Mouse (Mus musculus) MEL (cell line): ENCODE results near the gene Lrpap1. TPM values are rescaled to one million over a fixed set of nuclear protein-coding genes. Genes with fewer than 3 reads are reported as not detected.

Experiments
- DNase-seq: peaks from one replicate; pipeline ENCODE4 v3.0.0; 2011; ENCODE audit warnings: low read depth, low spot score
- H3K27ac ChIP-seq: 2 replicates; pipeline ENCODE4 v1.5.1; 2012; ENCODE audit warnings: low read depth, mild to moderate bottlenecking, control low read depth, low read length, moderate library complexity; ENCODE audit not compliant: control insufficient read depth
- H3K27me3 ChIP-seq, 2 experiments: fragments of 150-350 bp in 1 of 2; sonication (generic) in 1 of 2; 2 replicates each; pipeline ENCODE4 v1.6.1; 2012; ENCODE audit warnings: low read length in 2 of 2, mild to moderate bottlenecking in 2 of 2, improper control_type of control experiment in 1 of 2, moderate library complexity in 1 of 2; ENCODE audit not compliant: insufficient read depth in 2 of 2, control insufficient read depth in 1 of 2
- H3K36me3 ChIP-seq, 2 experiments: 2 replicates each; pipeline ENCODE4 v1.6.1; 2012 to 2014; ENCODE audit warnings: low read length in 2 of 2, improper control_type of control experiment in 1 of 2, inconsistent platforms in 1 of 2, mild to moderate bottlenecking in 1 of 2; ENCODE audit not compliant: insufficient read depth in 2 of 2, control insufficient read depth in 1 of 2
- H3K4me1 ChIP-seq, 2 experiments: fragments of 150-350 bp in 1 of 2; sonication (generic) in 1 of 2; 2 replicates each; pipeline ENCODE4 v1.6.1; 2012; ENCODE audit warnings: low read length in 2 of 2, improper control_type of control experiment in 1 of 2, mild to moderate bottlenecking in 1 of 2; ENCODE audit not compliant: insufficient read depth in 2 of 2, control insufficient read depth in 1 of 2
- H3K4me3 ChIP-seq, 2 experiments: fragments of 150-350 bp in 1 of 2; sonication (generic) in 1 of 2; 2 replicates each; pipeline ENCODE4 v1.5.1; 2012; ENCODE audit warnings: low read depth in 2 of 2, low read length in 2 of 2, mild to moderate bottlenecking in 2 of 2, moderate library complexity in 2 of 2, control low read depth in 1 of 2, improper control_type of control experiment in 1 of 2; ENCODE audit not compliant: control insufficient read depth in 1 of 2, insufficient read depth in 1 of 2
- H3K79me2 ChIP-seq: 2 replicates; pipeline ENCODE4 v1.6.1; 2012; ENCODE audit warnings: mild to moderate bottlenecking, low read length, moderate library complexity; ENCODE audit not compliant: control insufficient read depth, poor library complexity, insufficient read depth
- H3K9ac ChIP-seq: 2 replicates; pipeline ENCODE4 v1.6.1; 2012; ENCODE audit warnings: low read depth, mild to moderate bottlenecking, control low read depth, low read length, moderate library complexity; ENCODE audit not compliant: control insufficient read depth, poor library complexity, severe bottlenecking
- H3K9me3 ChIP-seq: fragments of 150-350 bp; sonication (generic); replicated peaks from 2 replicates; pipeline ENCODE4 v1.6.1; 2012; ENCODE audit warnings: mild to moderate bottlenecking, low read length, improper control_type of control experiment, moderate library complexity; ENCODE audit not compliant: insufficient read depth
- BHLHE40 ChIP-seq: IDR thresholded peaks from 2 replicates; pipeline ENCODE4 v1.6.1; 2012; ENCODE audit warnings: low read depth, mild to moderate bottlenecking, inconsistent platforms, low read length, improper control_type of control experiment, borderline replicate concordance
- CHD1 ChIP-seq: IDR thresholded peaks from 2 replicates; pipeline ENCODE4 v1.6.1; 2012; ENCODE audit warnings: low read depth, mild to moderate bottlenecking, inconsistent platforms, low read length, improper control_type of control experiment
- CHD2 ChIP-seq: IDR thresholded peaks from 2 replicates; pipeline ENCODE4 v1.6.1; 2011; ENCODE audit warnings: low read length, improper control_type of control experiment
- CTCF ChIP-seq, 3 experiments: IDR thresholded peaks in 2 of 3; conservative IDR thresholded peaks in 1 of 3; 2 replicates each; pipeline ENCODE4 v1.5.1; 2011 to 2012; ENCODE audit warnings: low read length in 3 of 3, low read depth in 2 of 3, mild to moderate bottlenecking in 2 of 3, improper control_type of control experiment in 1 of 3, inconsistent platforms in 1 of 3, mixed read lengths in 1 of 3, moderate library complexity in 1 of 3; ENCODE audit not compliant: control insufficient read depth in 1 of 3, insufficient read depth in 1 of 3, poor library complexity in 1 of 3, severe bottlenecking in 1 of 3
- ELF1 ChIP-seq: IDR thresholded peaks from 2 replicates; pipeline ENCODE4 v1.6.1; 2014; ENCODE audit warnings: low read depth, mild to moderate bottlenecking, inconsistent platforms, low read length, improper control_type of control experiment, moderate library complexity
- EP300 ChIP-seq, 2 experiments: IDR thresholded peaks; 2 replicates each; pipeline ENCODE4 v1.6.1; 2011; ENCODE audit warnings: improper control_type of control experiment in 2 of 2, low read length in 2 of 2, low read depth in 1 of 2, mild to moderate bottlenecking in 1 of 2
- ETS1 ChIP-seq: IDR thresholded peaks from 2 replicates; pipeline ENCODE4 v1.6.1; 2012; ENCODE audit warnings: low read depth, mild to moderate bottlenecking, inconsistent platforms, low read length, improper control_type of control experiment, moderate library complexity
- JUND ChIP-seq: IDR thresholded peaks from 2 replicates; pipeline ENCODE4 v1.6.1; 2011; ENCODE audit warnings: low read depth, mild to moderate bottlenecking, improper control_type of control experiment, low read length
- KAT2A ChIP-seq: conservative IDR thresholded peaks from 2 replicates; pipeline ENCODE4 v1.6.1; 2012; ENCODE audit warnings: low read depth, low read length, improper control_type of control experiment, inconsistent platforms
- MAFK ChIP-seq: IDR thresholded peaks from 2 replicates; pipeline ENCODE4 v1.6.1; 2011; ENCODE audit warnings: low read depth, mild to moderate bottlenecking, low read length, improper control_type of control experiment, borderline replicate concordance
- MAZ ChIP-seq: IDR thresholded peaks from 2 replicates; pipeline ENCODE4 v1.6.1; 2012; ENCODE audit warnings: low read depth, mild to moderate bottlenecking, inconsistent platforms, low read length, improper control_type of control experiment
- MEF2A ChIP-seq: IDR thresholded peaks from 2 replicates; pipeline ENCODE4 v1.6.1; 2014; ENCODE audit warnings: low read depth, mild to moderate bottlenecking, inconsistent platforms, low read length, improper control_type of control experiment; ENCODE audit not compliant: poor library complexity, insufficient replicate concordance, severe bottlenecking; ENCODE audit errors: extremely low read depth
- MXI1 ChIP-seq: IDR thresholded peaks from 2 replicates; pipeline ENCODE4 v1.6.1; 2011; ENCODE audit warnings: mild to moderate bottlenecking, low read depth, low read length, improper control_type of control experiment
- MYC ChIP-seq: IDR thresholded peaks from 2 replicates; pipeline ENCODE4 v1.6.1; 2011; ENCODE audit warnings: low read depth, mild to moderate bottlenecking, low read length, improper control_type of control experiment, moderate library complexity
- NELFE ChIP-seq: IDR thresholded peaks from 2 replicates; pipeline ENCODE4 v1.6.1; 2011; ENCODE audit warnings: low read depth, low read length, improper control_type of control experiment
- NRF1 ChIP-seq: IDR thresholded peaks from 2 replicates; pipeline ENCODE4 v1.6.1; 2014; ENCODE audit warnings: low read depth, mild to moderate bottlenecking, inconsistent platforms, low read length, improper control_type of control experiment, moderate library complexity; ENCODE audit not compliant: poor library complexity, insufficient read depth, severe bottlenecking
- POLR2A ChIP-seq, 2 experiments: IDR thresholded peaks; 2 replicates each; pipeline ENCODE4 v1.6.1; 2011 to 2012; ENCODE audit warnings: low read length in 2 of 2, mild to moderate bottlenecking in 2 of 2, control low read depth in 1 of 2, improper control_type of control experiment in 1 of 2, low read depth in 1 of 2, moderate library complexity in 1 of 2; ENCODE audit not compliant: control insufficient read depth in 1 of 2, insufficient read depth in 1 of 2, poor library complexity in 1 of 2
- SIN3A ChIP-seq: IDR thresholded peaks from 2 replicates; pipeline ENCODE4 v1.6.1; 2012; ENCODE audit warnings: low read length, improper control_type of control experiment, inconsistent platforms
- TAL1 ChIP-seq: IDR thresholded peaks from 2 replicates; pipeline ENCODE4 v1.6.1; 2012; ENCODE audit warnings: mild to moderate bottlenecking, inconsistent platforms, low read length, moderate library complexity, mixed read lengths
- TBP ChIP-seq: IDR thresholded peaks from 2 replicates; pipeline ENCODE4 v1.8.0; 2011; ENCODE audit warnings: low read depth, low read length, improper control_type of control experiment
- TCF12 ChIP-seq: IDR thresholded peaks from 2 replicates; pipeline ENCODE4 v1.6.1; 2014; ENCODE audit warnings: low read depth, mild to moderate bottlenecking, inconsistent platforms, low read length, improper control_type of control experiment, moderate library complexity
- UBTF ChIP-seq: IDR thresholded peaks from 2 replicates; pipeline ENCODE4 v1.6.1; 2012; ENCODE audit warnings: low read depth, mild to moderate bottlenecking, inconsistent platforms, low read length, improper control_type of control experiment, moderate library complexity, borderline replicate concordance; ENCODE audit not compliant: insufficient read depth
- USF1 ChIP-seq: IDR thresholded peaks from 2 replicates; pipeline ENCODE4 v1.6.1; 2014; ENCODE audit warnings: low read depth, mild to moderate bottlenecking, inconsistent platforms, low read length, improper control_type of control experiment, moderate library complexity
- USF2 ChIP-seq, 2 experiments: IDR thresholded peaks; 2 replicates each; pipeline ENCODE4 v1.6.1; 2011 to 2012; ENCODE audit warnings: improper control_type of control experiment in 2 of 2, low read length in 2 of 2, borderline replicate concordance in 1 of 2, inconsistent platforms in 1 of 2, low read depth in 1 of 2, mild to moderate bottlenecking in 1 of 2; ENCODE audit not compliant: insufficient read depth in 1 of 2
- ZC3H11A ChIP-seq: IDR thresholded peaks from 2 replicates; pipeline ENCODE4 v1.6.1; 2012; ENCODE audit warnings: low read depth, mild to moderate bottlenecking, inconsistent platforms, low read length, improper control_type of control experiment
- polyA plus RNA-seq, 2 experiments: library from polyadenylated mRNA; stranded (reverse) in 1 of 2; unstranded in 1 of 2; fragments of >175 nt in 1 of 2; fragments of >200 nt in 1 of 2; gene quantifications; 2 replicates each; pipeline versions ENCODE4 v1.2.1 to v1.2.4; 2012; ENCODE audit warnings: low replicate concordance in 2 of 2, low read depth in 1 of 2; ENCODE audit not compliant: insufficient read length in 2 of 2, insufficient read depth in 1 of 2, missing spikeins in 1 of 2
- total RNA-seq: library from RNA; depleted of rRNA; stranded (reverse); fragments of 300-350 nt; gene quantifications from 2 replicates; pipeline ENCODE4 v1.2.3, GENCODE M21; 2012

Gene Lrpap1
- total and polyA plus RNA-seq, 3 experiments = 45.0 to 74.7 TPM; not detected in 1

DNA sequence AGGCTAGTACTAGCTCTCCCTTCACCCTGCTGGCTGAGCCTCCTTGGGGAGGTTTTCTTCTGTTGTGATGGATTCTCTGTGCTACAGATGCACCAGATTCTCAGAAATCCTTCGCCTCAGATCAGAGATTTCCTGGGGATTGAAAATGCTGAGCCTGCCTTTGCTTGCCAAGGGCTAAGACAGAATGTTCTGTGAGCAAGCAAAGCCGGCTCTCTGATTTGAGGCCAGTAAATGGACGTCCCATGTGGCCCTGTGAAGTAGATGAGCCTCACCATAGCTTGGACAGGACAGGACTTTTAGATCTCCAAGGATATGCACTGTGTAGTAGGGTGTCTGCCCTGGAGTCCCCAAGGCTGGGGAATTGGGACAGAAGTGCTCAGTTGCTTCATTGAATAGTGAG lies 20.7 kb downstream of the Lrpap1 start:
- Histone ChIP-seq H3K9ac (no peak overlapping the region), H3K4me1 (no peaks in the 10 kb centered on the region), H3K27ac (no peak overlapping the region), H3K79me2 (no peaks in the 10 kb centered on the region), H3K4me3 (no peak overlapping the region), H3K27me3 (peaks cover 6 to 14% of the 10 kb centered on the region in 2 experiments; a peak in 3 of 4 replicates), H3K9me3 (no peaks in the 10 kb centered on the region), H3K36me3 (no peaks in the 10 kb centered on the region)
- no peak for DNase-seq
- TF ChIP-seq CTCF (IDR thresholded peaks at IDR 0.05 in 2 of 3, conservative IDR thresholded peaks at IDR 0.05 in 1 of 3; ENCODE audit: control insufficient read depth in 1 of 3, insufficient read depth in 1 of 3, low read depth in 2 of 3, low read length in 3 of 3, poor library complexity in 1 of 3, severe bottlenecking in 1 of 3) (no peak), USF2 (IDR thresholded peaks at IDR 0.05; ENCODE audit: borderline replicate concordance in 1 of 2, insufficient read depth in 1 of 2, low read depth in 1 of 2, low read length in 2 of 2) (no peak), MXI1 (no peak), NELFE (no peak), EP300 (IDR thresholded peaks at IDR 0.05; ENCODE audit: low read depth in 1 of 2, low read length in 2 of 2) (no peak), NRF1 (no peak), MAZ (no peak), UBTF (no peak), USF1 (no peak), TCF12 (no peak), POLR2A (IDR thresholded peaks at IDR 0.05; ENCODE audit: control insufficient read depth in 1 of 2, insufficient read depth in 1 of 2, low read depth in 1 of 2, low read length in 2 of 2, poor library complexity in 1 of 2) (no peak), ELF1 (no peak)

- H3K4me3 ChIP-seq = no peak overlapping the region
- H3K9ac ChIP-seq = no peak overlapping the region
- no peaks in the 10 kb centered on the region for H3K4me1 ChIP-seq
- peaks cover 0 to 4% of the 10 kb centered on the region in 2 experiments; a peak in 2 of 4 replicates for H3K27me3 ChIP-seq
- no peak for TF ChIP-seq TBP
- no peak for TF ChIP-seq BHLHE40
- no peak for TF ChIP-seq TCF12
- TF ChIP-seq UBTF = no peak
- TF ChIP-seq, all 39 proteins: peak for 0
- no peaks in the 10 kb centered on the region for H3K79me2 ChIP-seq
- H3K9me3 ChIP-seq = no peaks in the 10 kb centered on the region
- DNase-seq = no peak
- no peaks in the 10 kb centered on the region for H3K36me3 ChIP-seq
- no peak overlapping the region for H3K27ac ChIP-seq
Observed at GRCm38 (mm10) chr5:35079101-35079500, 26.5 kb downstream of the Lrpap1 start.

GRCm38 (mm10) chr5:35076369-35076768 lies 29.2 kb downstream of the Lrpap1 start:
- Histone ChIP-seq H3K79me2 (no peaks in the 10 kb centered on the region), H3K4me1 (no peaks in the 10 kb centered on the region), H3K9ac (no peak overlapping the region), H3K27me3 (no peaks in the 10 kb centered on the region; a peak in 1 of 4 replicates), H3K9me3 (no peaks in the 10 kb centered on the region), H3K27ac (no peak overlapping the region), H3K36me3 (no peaks in the 10 kb centered on the region), H3K4me3 (no peak overlapping the region)
- no peak for DNase-seq
- TF ChIP-seq ETS1 (no peak), CHD1 (no peak), CHD2 (no peak), JUND (no peak), MAFK (no peak), MEF2A (no peak), NELFE (no peak), USF1 (no peak), SIN3A (no peak), MYC (no peak), KAT2A (no peak), ELF1 (no peak), CTCF (IDR thresholded peaks at IDR 0.05 in 2 of 3, conservative IDR thresholded peaks at IDR 0.05 in 1 of 3; ENCODE audit: control insufficient read depth in 1 of 3, insufficient read depth in 1 of 3, low read depth in 2 of 3, low read length in 3 of 3, poor library complexity in 1 of 3, severe bottlenecking in 1 of 3) (no peak), ZC3H11A (no peak), TAL1 (no peak), EP300 (IDR thresholded peaks at IDR 0.05; ENCODE audit: low read depth in 1 of 2, low read length in 2 of 2) (no peak), TBP (no peak)
